Mouse (Mus musculus): Measurements from ENCODE around the gene Mroh7.

The Mroh7 gene

DNA sequence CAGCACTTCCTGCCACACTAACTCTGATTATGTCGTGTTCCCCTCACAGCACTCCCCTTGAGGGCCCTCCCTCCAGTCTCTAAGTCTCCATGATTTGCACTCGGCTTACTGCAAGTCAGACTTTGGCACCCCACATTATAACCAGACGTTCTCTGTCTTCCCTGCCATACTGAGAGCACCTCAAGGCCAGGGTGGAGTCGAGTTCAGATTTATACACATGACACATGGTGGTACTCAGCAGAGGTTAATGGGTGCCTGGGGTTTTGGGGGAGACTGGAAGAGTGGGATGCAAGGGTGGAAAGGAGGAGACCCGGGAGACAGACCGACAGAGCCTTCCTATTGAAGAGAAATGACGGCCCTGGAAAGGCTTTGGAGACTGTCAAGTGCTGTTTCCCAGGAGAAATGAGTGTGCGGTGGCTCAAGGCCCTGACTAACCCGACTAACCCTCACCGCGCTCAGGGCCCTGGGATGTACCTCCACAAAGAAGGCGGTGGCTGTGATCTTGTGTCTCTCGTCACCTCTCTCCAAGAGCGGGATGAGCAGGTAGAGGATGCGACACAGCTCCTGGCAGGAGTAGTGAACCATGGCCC, 36.8 kb downstream of the Mroh7 start:
- DNase-seq (ENCODE audit: low read depth): no peak

DNA sequence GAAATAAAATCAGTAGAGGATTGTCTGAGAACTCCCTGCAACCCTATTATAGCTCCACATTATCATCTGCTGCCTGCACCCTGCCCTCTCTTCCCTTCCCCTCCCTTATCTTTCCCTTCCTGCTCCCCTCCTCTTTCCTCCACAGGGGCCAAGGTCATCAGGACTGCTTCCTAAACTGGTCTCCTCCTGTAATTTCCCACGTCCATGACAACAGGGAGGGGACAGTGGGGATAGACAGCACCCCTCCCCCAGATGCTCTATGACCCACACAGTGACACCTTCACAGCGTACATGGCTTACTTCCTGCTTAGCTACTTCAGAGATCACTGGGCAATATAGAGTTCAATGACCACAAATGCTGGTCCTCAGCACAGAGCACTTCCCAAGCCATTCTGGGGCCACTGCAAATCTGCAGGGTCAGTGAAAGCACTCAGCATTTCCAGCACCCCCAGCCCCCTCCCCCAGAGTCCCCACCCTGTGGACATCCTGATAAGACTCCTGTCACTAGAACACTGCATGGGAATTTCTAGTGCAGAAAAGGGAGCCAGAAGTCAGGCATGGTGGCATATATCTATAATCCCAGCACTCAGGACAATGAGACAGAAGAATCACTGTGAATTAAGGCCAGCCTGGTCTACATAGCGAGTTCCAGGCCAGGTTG, 42.0 kb downstream of the Mroh7 start:
- DNase-seq (ENCODE audit: low read depth): no peak

GRCm38 (mm10) chr4:106680955-106681354, 49.8 kb downstream of the Mroh7 start:
- no peak for DNase-seq (ENCODE audit: low read depth)

DNA sequence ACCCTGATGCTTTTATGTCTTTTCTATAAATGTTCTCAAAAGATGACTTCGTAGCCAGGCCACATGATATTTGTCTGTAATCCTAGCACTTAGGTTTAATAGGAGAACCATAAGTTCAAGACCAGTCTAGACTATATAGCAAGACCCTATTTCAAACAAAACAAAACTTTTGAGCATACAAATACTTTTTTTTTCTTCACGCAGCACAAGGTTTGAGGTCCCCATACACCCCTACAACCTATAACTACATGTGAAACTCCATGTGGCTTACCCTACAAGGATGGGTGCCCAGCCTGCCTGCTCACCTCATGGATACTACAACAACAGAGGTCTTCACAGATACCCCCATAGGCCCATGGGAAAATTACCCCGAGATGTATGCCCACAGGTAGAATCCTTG, 51.6 kb downstream of the Mroh7 start:
- DNase-seq (ENCODE audit: low read depth): no peak

GRCm38 (mm10) chr4:106678442-106679118, 52.1 kb downstream of the Mroh7 start, which contains the start of gene Ttc4:
Gene Ttc4, minus strand, starts transcription at chr4:106678944.
- peak; percentile 95 for DNase-seq (ENCODE audit: low read depth)

DNA sequence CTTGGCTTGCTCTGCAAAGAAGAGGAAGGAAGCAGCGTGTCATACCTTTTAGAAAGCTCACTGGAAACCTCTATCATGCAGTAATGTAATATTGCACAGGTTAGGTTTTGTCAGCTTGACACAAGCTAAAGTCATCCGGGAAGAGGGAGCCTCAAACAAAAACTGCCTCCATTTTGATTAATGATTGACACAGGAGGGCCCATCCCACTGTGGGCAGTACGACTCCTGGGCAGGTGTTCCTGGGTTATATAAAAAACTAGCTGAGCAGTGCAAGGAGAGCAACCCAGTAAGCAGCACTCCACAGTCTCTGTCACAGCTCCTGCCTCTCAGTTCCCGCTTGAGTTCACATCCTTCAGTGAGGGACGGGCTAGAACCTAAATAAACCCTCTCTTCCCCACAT, 54.0 kb downstream of the Mroh7 start:
- no peak for DNase-seq (ENCODE audit: low read depth)

DNA sequence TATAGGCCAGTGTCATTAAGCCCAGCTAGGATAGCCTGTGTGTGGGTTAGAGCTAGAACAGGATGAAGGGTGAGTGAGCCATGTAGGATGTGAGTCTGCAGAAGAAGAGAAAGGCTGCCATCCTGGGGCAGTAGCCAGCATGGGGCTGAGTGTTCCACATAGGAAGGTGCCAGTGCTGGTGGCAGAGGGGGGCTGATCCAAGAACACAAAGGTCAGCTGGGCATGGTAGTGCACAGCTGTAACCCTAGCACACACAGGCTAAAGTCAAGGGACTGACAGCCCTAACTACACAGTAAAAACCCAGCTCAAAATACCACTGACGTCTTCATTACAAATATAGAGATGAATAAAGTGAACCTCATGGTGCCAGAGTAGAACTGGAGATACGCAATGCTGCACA, 64.2 kb downstream of the Mroh7 start:
- no peak for DNase-seq (ENCODE audit: low read depth)

GRCm38 (mm10) chr4:106665673-106666072, 65.1 kb downstream of the Mroh7 start:
- DNase-seq (ENCODE audit: low read depth): no peak

DNA sequence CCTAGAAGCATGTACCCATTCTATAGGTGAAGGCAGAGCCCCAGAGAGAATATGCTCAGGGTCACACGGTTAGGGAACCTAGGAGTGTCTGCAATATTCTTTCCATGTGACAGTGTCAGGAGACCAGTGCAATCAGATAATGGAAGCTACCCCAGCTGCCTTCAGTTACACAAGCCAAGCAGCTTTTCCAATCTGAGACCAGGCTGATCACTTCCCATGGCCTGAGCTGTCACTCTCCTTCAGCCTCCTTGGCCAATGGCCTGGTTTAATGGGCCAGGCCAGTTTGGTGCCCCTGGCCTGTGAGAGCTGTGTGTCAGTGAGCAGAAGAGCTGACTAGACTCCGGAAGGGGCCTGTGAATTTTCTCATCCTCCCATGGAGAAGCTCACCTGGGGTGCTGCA, 65.5 kb downstream of the Mroh7 start:
- no peak for DNase-seq (ENCODE audit: low read depth)

DNA sequence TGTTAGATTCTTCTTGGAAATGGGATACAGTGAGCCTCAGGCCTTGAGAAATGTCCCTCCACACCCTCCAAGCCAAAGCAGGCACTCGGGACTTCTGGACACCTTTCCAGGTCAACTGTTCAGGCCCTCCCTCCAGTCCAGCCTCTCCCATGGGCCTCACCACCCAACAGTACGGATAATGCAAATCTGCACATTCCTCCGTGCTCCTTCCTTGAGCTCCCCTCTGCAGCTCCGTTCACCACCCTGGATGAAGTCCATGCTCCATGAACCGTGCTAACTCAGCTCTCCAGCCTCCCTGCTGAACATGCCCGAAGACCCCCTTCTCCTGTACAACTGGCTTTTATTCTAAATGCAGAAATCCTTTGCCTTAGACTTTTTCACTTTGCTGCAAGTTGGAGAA, 66.0 kb downstream of the Mroh7 start:
- no peak for DNase-seq (ENCODE audit: low read depth)

GRCm38 (mm10) chr4:106663956-106664470, 66.7 kb downstream of the Mroh7 start:
- no peak for DNase-seq (ENCODE audit: low read depth)

- no peak for DNase-seq (ENCODE audit: low read depth)
Observed at GRCm38 (mm10) chr4:106655681-106656080, 75.0 kb downstream of the Mroh7 start.

GRCm38 (mm10) chr4:106653051-106653450, 77.7 kb downstream of the Mroh7 start:
- no peak for DNase-seq (ENCODE audit: low read depth)

GRCm38 (mm10) chr4:106652546-106652945, 78.2 kb downstream of the Mroh7 start:
- no peak for DNase-seq (ENCODE audit: low read depth)

DNA sequence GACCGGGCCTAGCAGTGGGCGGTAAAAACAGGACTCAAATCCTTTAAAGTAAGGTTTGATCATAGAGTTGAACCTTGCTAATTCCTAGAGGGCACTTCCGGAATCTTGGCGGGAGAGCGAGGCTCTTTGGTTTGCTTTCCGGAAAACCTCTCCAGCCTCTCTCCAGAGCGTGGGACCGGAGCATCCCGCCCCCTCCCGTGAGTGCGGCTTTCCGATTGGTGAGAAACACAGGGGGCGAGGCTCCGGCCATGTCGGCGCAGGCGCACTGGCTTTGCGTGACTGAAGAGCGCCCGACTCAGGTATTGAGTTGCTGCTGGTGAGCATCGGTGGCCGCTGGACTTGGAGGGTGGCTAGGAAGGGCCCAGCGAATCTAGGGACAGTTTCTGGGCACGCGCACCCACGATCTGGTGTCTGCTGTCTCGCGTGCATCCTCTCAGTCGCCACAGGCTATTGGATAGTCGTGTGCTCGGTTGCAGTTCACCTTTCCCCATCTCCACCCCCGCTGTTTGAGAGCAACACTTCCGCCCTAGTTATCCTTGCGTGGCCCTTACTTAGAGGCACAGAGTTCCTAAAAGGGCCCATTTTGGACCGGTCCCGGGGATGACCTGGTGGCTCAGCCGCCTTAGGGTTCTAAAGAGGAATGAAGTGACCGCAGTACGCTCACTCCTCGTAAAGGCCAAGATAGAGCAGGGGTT, 79.7 kb downstream of the Mroh7 start, which contains the start of gene Pars2:
TSS of gene Pars2 (plus strand) at position 237 of the 695 bp plus-strand sequence.
- peak; percentile 93 for DNase-seq (ENCODE audit: low read depth)

DNA sequence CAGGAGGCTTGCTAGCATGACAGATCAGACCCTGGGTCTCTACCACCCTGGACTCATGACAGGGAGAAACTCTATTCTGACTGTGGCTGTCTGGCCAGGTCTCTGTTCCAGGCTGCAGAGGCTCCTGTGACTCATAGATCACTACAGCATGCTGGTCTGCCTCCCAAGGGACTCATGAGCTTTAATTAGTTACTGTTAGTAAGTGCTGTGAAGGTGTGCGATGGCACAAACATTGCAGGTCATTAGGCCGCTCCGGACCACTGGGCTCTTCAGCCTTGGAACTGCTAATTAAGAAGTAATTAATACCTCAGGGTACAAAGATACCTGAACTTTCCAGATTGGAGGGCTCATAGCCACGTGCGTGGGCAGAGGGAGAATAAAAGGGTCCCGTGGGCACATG, 83.6 kb downstream of the Mroh7 start:
- DNase-seq (ENCODE audit: low read depth): no peak

- DNase-seq (ENCODE audit: low read depth): no peak
Observed at GRCm38 (mm10) chr4:106645797-106646196, 84.9 kb downstream of the Mroh7 start.

- no peak for DNase-seq (ENCODE audit: low read depth)
Observed at GRCm38 (mm10) chr4:106644218-106644610, 86.5 kb downstream of the Mroh7 start.

DNA sequence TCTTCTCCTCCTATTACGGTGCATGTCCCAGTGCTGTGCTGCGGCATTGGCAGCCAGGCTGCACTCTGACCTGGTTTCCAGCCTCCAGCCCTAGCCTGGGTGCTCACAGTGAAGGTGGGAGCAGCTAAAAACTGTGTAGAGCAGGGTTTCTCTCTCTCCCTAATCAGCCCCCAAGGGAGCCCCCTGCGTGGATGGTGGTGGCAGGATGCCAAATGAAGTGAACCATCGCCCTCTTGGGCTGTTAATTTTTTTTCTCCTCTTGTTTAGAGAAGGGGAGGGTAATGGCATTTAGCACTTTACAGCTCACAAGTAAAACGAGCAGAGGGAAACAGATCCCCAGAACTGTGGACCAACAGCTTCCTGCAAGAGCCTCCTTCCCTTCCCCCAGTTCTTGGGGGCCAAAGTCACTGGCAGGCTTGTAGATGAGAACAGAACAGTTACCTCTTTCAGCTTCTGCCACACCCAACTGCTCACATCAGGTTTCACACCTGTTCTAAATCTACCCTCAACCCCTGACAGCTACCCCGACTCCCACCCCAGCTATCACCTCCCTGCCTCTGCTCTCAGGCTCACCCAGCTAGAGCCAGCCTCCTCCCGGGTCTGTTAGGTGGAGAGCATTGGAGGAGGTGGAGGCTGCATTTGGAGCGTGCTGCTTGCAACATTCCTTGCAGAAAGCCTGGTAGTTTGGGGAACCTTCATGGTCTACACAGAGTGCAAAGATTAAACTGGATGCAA, 87.1 kb downstream of the Mroh7 start:
- DNase-seq (ENCODE audit: low read depth): no peak

GRCm38 (mm10) chr4:106634086-106634479, 96.6 kb downstream of the Mroh7 start:
- DNase-seq (ENCODE audit: low read depth): no peak

DNA sequence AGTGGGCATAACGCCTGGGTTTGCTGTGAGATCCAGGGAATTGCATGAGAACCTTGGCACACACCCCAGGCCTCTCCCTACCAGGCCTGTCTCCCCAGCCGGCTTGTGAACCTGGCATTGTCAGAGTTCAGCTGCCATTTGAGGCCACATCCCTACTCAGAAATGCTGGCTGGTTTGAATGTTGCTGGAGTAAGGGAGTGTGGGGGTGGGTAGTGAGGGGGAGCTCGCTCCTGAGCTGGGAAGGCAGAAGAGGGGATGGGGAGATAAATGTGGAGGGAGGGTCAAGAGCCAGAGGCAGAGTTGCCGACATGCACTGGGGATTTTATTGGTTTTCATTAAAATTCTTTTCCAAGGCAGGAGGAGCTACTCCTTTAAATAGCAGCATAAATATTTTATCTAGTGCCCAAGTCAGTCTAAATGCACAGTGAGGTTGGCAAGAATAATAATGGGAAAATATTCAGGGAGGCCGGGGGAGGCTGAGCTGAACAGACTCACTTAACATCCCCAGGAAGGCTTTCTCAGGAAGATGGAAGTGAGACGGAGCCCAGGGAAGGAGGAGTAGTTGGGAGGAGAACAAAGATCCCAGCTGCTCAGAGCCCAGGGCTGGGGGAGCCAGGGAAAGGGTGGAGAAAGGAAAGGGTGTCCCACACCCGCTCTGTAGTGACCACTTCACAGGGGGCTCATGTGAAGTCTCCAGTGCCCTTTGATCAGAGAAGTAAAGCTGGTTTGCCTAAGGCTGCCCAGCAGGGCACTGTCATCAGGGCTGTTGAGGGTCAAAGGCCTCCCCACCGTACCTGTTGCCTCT, 97.2 kb downstream of the Mroh7 start:
- no peak for DNase-seq (ENCODE audit: low read depth)
